Mouse (Mus musculus) lung, postnatal 0 days (tissue): ENCODE measurements around the gene Rps6ka1.

ENCODE experiments used
- CTCF ChIP-seq: IDR thresholded peaks from 2 replicates; pipeline ENCODE4 v1.5.1; 2016; ENCODE audit warnings: antibody characterized with exemption, mild to moderate bottlenecking
- EP300 ChIP-seq: IDR thresholded peaks from 2 replicates; pipeline ENCODE4 v1.6.1; 2016; ENCODE audit warnings: antibody characterized with exemption, mild to moderate bottlenecking, control low read depth

DNA sequence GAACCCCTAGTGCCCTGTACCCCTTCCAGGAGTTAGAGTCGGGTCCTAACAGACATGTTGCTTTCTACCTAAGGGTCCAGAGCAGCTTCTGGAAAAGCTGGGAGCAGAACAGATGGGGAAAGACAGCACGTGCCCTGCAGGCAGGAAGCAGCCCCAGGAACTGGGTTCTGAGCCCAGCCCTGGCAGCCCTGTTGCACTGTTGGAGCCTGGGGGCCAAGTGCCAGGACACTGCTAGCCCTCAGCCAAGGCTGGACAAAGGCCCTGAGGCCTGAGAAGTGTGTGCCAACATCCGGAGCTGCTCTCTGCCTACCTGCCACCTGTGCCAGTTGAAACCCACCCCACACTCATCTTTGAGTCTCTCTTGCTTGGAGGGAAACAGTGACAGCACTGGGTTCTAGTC, 2.7 kb downstream of the Rps6ka1 start:
- TF ChIP-seq CTCF (no peak), EP300 (no peak)
